Mouse (Mus musculus): ENCODE data around the gene Rnf167. TPM values are rescaled to one million over a fixed set of nuclear protein-coding genes. Genes with fewer than 3 reads are reported as not detected.
A peak's percentile ranks its signal among the peaks of the same experiment; 100 is the strongest.

Rnf167 gene
- polyA plus RNA-seq, 1 experiment from 2014 or later = 135 TPM

GRCm38 (mm10) chr11:70638714-70639278, 8.2 kb upstream of the Rnf167 start, which contains the start of gene Gp1ba:
Gene Gp1ba (plus strand): TSS chr11:70639122.
- ATAC-seq (ENCODE audit: insufficient number of reproducible peaks, insufficient read depth, low FRiP score, low TSS enrichment, low read depth) = no peak
- H3K9me3 ChIP-seq = no peaks in the 10 kb centered on the region
- WGBS = 52% methylated on average over 5 of the region's 5 CpGs

GRCm38 (mm10) chr11:70639976-70640375, 7.1 kb upstream of the Rnf167 start:
- Histone ChIP-seq H3K4me3 (no peak overlapping the region), H3K9ac (no peak overlapping the region), H3K27ac (no peak overlapping the region), H3K4me2 (no peak overlapping the region), H3K4me1 (peaks cover under 1% of the 10 kb centered on the region; the same call in 1 of the 2 replicates), H3K9me3 (no peaks in the 10 kb centered on the region), H3K27me3 (no peaks in the 10 kb centered on the region), H3K36me3 (peaks cover 20% of the 10 kb centered on the region)
- no peak for ATAC-seq (ENCODE audit: insufficient number of reproducible peaks, insufficient read depth, low FRiP score, low TSS enrichment, low read depth)
- 84% methylated on average over 8 of the region's 8 CpGs for WGBS

More at GRCm38 (mm10) chr11:70638714-70639278, 8.2 kb upstream of the Rnf167 start, which contains the start of gene Gp1ba:
- no peak within 1 kb of the TSS for H3K4me2 ChIP-seq
- peaks cover 9% of the 10 kb centered on the region; the same call in 1 of the 2 replicates for H3K36me3 ChIP-seq
- H3K9ac ChIP-seq = no peak within 1 kb of the TSS
- no peaks in the 10 kb centered on the region for H3K4me1 ChIP-seq
- no peak within 1 kb of the TSS for H3K4me3 ChIP-seq
- no peaks in the 10 kb centered on the region for H3K27me3 ChIP-seq
- H3K27ac ChIP-seq = no peak within 1 kb of the TSS

- no peak for ATAC-seq (ENCODE audit: insufficient number of reproducible peaks, insufficient read depth, low FRiP score, low TSS enrichment, low read depth)
- Histone ChIP-seq H3K36me3 (peaks cover 28% of the 10 kb centered on the region), H3K9me3 (no peaks in the 10 kb centered on the region), H3K4me1 (peaks cover 14% of the 10 kb centered on the region), H3K4me3 (no peak overlapping the region), H3K4me2 (no peak overlapping the region), H3K9ac (no peak overlapping the region), H3K27ac (no peak overlapping the region), H3K27me3 (no peaks in the 10 kb centered on the region)
- WGBS = 85% methylated on average over 7 of the region's 7 CpGs
Measured at GRCm38 (mm10) chr11:70641241-70641640, 5.8 kb upstream of the Rnf167 start.

- no peaks in the 10 kb centered on the region for H3K27me3 ChIP-seq
- 92% methylated on average over 6 of the region's 6 CpGs for WGBS
- ATAC-seq (ENCODE audit: insufficient number of reproducible peaks, insufficient read depth, low FRiP score, low TSS enrichment, low read depth) = no peak
Measured at GRCm38 (mm10) chr11:70643051-70643450, 4.0 kb upstream of the Rnf167 start.

GRCm38 (mm10) chr11:70644564-70645103, 2.4 kb upstream of the Rnf167 start:
- H3K4me3 ChIP-seq = no peak overlapping the region
- H3K4me1 ChIP-seq = peaks cover 34% of the 10 kb centered on the region
- peaks cover 43% of the 10 kb centered on the region for H3K36me3 ChIP-seq
- H3K4me2 ChIP-seq = no peak overlapping the region
- no peaks in the 10 kb centered on the region for H3K9me3 ChIP-seq
- no peaks in the 10 kb centered on the region for H3K27me3 ChIP-seq
- ATAC-seq (ENCODE audit: insufficient number of reproducible peaks, insufficient read depth, low FRiP score, low TSS enrichment, low read depth) = no peak
- no peak overlapping the region for H3K9ac ChIP-seq
- 94% methylated on average over 8 of the region's 8 CpGs for WGBS
- H3K27ac ChIP-seq = no peak overlapping the region

More at GRCm38 (mm10) chr11:70643051-70643450, 4.0 kb upstream of the Rnf167 start:
- no peak overlapping the region for H3K27ac ChIP-seq
- no peak overlapping the region for H3K4me3 ChIP-seq
- H3K4me1 ChIP-seq = peaks cover 18% of the 10 kb centered on the region
- no peak overlapping the region for H3K9ac ChIP-seq
- peaks cover 28% of the 10 kb centered on the region for H3K36me3 ChIP-seq
- H3K9me3 ChIP-seq = no peaks in the 10 kb centered on the region
- no peak overlapping the region for H3K4me2 ChIP-seq

- Histone ChIP-seq H3K36me3 (peaks cover 53% of the 10 kb centered on the region), H3K4me1 (peaks cover 42% of the 10 kb centered on the region), H3K27me3 (no peaks in the 10 kb centered on the region), H3K9me3 (no peaks in the 10 kb centered on the region), H3K4me2 (peak overlapping the region; percentile 92), H3K27ac (0 out of 2 replicates have a peak overlapping the region, but pooled peaks have one; percentile 93), H3K9ac (peak overlapping the region; percentile 94), H3K4me3 (peak overlapping the region; percentile 88)
- 91% methylated on average over 12 of the region's 12 CpGs for WGBS
- ATAC-seq (ENCODE audit: insufficient number of reproducible peaks, insufficient read depth, low FRiP score, low TSS enrichment, low read depth) = no peak
Measured at GRCm38 (mm10) chr11:70645461-70646258, 1.4 kb upstream of the Rnf167 start.

GRCm38 (mm10) chr11:70646259-70646555, 828 bp upstream of the Rnf167 start:
- no peaks in the 10 kb centered on the region for H3K27me3 ChIP-seq
- H3K4me2 ChIP-seq = peak overlapping the region; percentile 92
- no peak; the same call in 1 of the 2 replicates for ATAC-seq (ENCODE audit: insufficient number of reproducible peaks, insufficient read depth, low FRiP score, low TSS enrichment, low read depth)
- H3K4me1 ChIP-seq = peaks cover 48% of the 10 kb centered on the region
- 11% methylated on average over 3 of the region's 3 CpGs for WGBS
- peak overlapping the region; percentile 88 for H3K4me3 ChIP-seq
- no peaks in the 10 kb centered on the region for H3K9me3 ChIP-seq
- peak overlapping the region; percentile 94 for H3K9ac ChIP-seq
- peak overlapping the region; percentile 93 for H3K27ac ChIP-seq
- peaks cover 59% of the 10 kb centered on the region for H3K36me3 ChIP-seq

GRCm38 (mm10) chr11:70647716-70648420, 833 bp downstream of the Rnf167 start:
- peaks cover 63% of the 10 kb centered on the region for H3K4me1 ChIP-seq
- H3K36me3 ChIP-seq = peaks cover 72% of the 10 kb centered on the region
- H3K27me3 ChIP-seq = no peaks in the 10 kb centered on the region
- peak overlapping the region; percentile 95 for H3K27ac ChIP-seq
- peak overlapping the region; percentile 93 for H3K9ac ChIP-seq
- WGBS = 4% methylated on average over 28 of the region's 28 CpGs
- peak overlapping the region; percentile 97 for H3K4me2 ChIP-seq
- ATAC-seq (ENCODE audit: insufficient number of reproducible peaks, insufficient read depth, low FRiP score, low TSS enrichment, low read depth) = no peak
- H3K4me3 ChIP-seq = peak overlapping the region; percentile 88
- no peaks in the 10 kb centered on the region for H3K9me3 ChIP-seq

GRCm38 (mm10) chr11:70648512-70648911, 1.5 kb downstream of the Rnf167 start:
- Histone ChIP-seq H3K9ac (peak overlapping the region; percentile 93), H3K4me3 (peak overlapping the region; percentile 88), H3K36me3 (peaks cover 69% of the 10 kb centered on the region), H3K9me3 (no peaks in the 10 kb centered on the region), H3K27me3 (no peaks in the 10 kb centered on the region), H3K4me1 (peaks cover 66% of the 10 kb centered on the region), H3K4me2 (peak overlapping the region; percentile 97), H3K27ac (no peak overlapping the region)
- no peak for ATAC-seq (ENCODE audit: insufficient number of reproducible peaks, insufficient read depth, low FRiP score, low TSS enrichment, low read depth)
- WGBS = 81% methylated on average over 4 of the region's 4 CpGs

- no peaks in the 10 kb centered on the region for H3K9me3 ChIP-seq
- H3K9ac ChIP-seq = no peak overlapping the region
- ATAC-seq (ENCODE audit: insufficient number of reproducible peaks, insufficient read depth, low FRiP score, low TSS enrichment, low read depth) = no peak
- H3K4me2 ChIP-seq = peak overlapping the region; percentile 97
- H3K36me3 ChIP-seq = peaks cover 63% of the 10 kb centered on the region
- H3K27me3 ChIP-seq = no peaks in the 10 kb centered on the region
- peak overlapping the region; percentile 88 for H3K4me3 ChIP-seq
- 80% methylated on average over 8 of the region's 8 CpGs for WGBS
- no peak overlapping the region for H3K27ac ChIP-seq
- H3K4me1 ChIP-seq = peaks cover 66% of the 10 kb centered on the region
Measured at GRCm38 (mm10) chr11:70649185-70649734, 2.2 kb downstream of the Rnf167 start.
